Mouse (Mus musculus): ENCODE measurements around the gene Krt28. TPM values are rescaled to one million over a fixed set of nuclear protein-coding genes. Genes with fewer than 3 reads are reported as not detected.

Gene Krt28
- polyA plus RNA-seq, 1 experiment from 2014 or later, result 3.4 TPM

Other genes starting within 250 kb of the Krt28 start
- 0.33 and 0.50 TPM in 2 replicates for gene Ccr7, start 219.8 kb downstream of the Krt28 start, polyA plus RNA-seq (2014; fragmentation: Nextera tagmentation; extraction: Ambion mirVana)
- gene Smarce1, start 143.9 kb downstream of the Krt28 start, polyA plus RNA-seq (2014; fragmentation: Nextera tagmentation; extraction: Ambion mirVana), result 130 and 146 TPM in 2 replicates
- gene Krt222, start 130.8 kb downstream of the Krt28 start, polyA plus RNA-seq (2014; fragmentation: Nextera tagmentation; extraction: Ambion mirVana), result 0.66 and 0.70 TPM in 2 replicates
- 0.10 and 0.26 TPM in 2 replicates for gene Krt24, start 89.6 kb downstream of the Krt28 start, polyA plus RNA-seq (2014; fragmentation: Nextera tagmentation; extraction: Ambion mirVana)
- 4.4 and 6.2 TPM in 2 replicates for gene Krt25, start 52.0 kb downstream of the Krt28 start, polyA plus RNA-seq (2014; fragmentation: Nextera tagmentation; extraction: Ambion mirVana)
- 0.24 and 0.42 TPM in 2 replicates for gene Krt26, start 36.9 kb downstream of the Krt28 start, polyA plus RNA-seq (2014; fragmentation: Nextera tagmentation; extraction: Ambion mirVana)
- 3.2 and 6.1 TPM in 2 replicates for gene Krt27, start 23.8 kb downstream of the Krt28 start, polyA plus RNA-seq (2014; fragmentation: Nextera tagmentation; extraction: Ambion mirVana)
- 76.8 and 167 TPM in 2 replicates for gene Krt10, start 14.5 kb upstream of the Krt28 start, polyA plus RNA-seq (2014; fragmentation: Nextera tagmentation; extraction: Ambion mirVana)
- 0.22 TPM in 1 of 2 replicates, not detected in the other for gene Krt12, start 47.4 kb upstream of the Krt28 start, polyA plus RNA-seq (2014; fragmentation: Nextera tagmentation; extraction: Ambion mirVana)
- 0.33 TPM in 1 of 2 replicates, not detected in the other for gene Krt20, start 63.2 kb upstream of the Krt28 start, polyA plus RNA-seq (2014; fragmentation: Nextera tagmentation; extraction: Ambion mirVana)
- 8.7 and 11.9 TPM in 2 replicates for gene Krt23, start 118.2 kb upstream of the Krt28 start, polyA plus RNA-seq (2014; fragmentation: Nextera tagmentation; extraction: Ambion mirVana)
- not detected in 2 replicates for gene Krt39, start 146.4 kb upstream of the Krt28 start, polyA plus RNA-seq (2014; fragmentation: Nextera tagmentation; extraction: Ambion mirVana)
- not detected in 2 replicates for gene Krt40, start 168.3 kb upstream of the Krt28 start, polyA plus RNA-seq (2014; fragmentation: Nextera tagmentation; extraction: Ambion mirVana)
- gene Krtap3-3, start 176.0 kb upstream of the Krt28 start, polyA plus RNA-seq (2014; fragmentation: Nextera tagmentation; extraction: Ambion mirVana), result 1.0 TPM in 1 of 2 replicates, not detected in the other
- not detected in 2 replicates for gene Krtap3-2, start 181.9 kb upstream of the Krt28 start, polyA plus RNA-seq (2014; fragmentation: Nextera tagmentation; extraction: Ambion mirVana)
- gene Gm11939, start 184.6 kb upstream of the Krt28 start, polyA plus RNA-seq (2014; fragmentation: Nextera tagmentation; extraction: Ambion mirVana), result not detected in 2 replicates
- 0.51 TPM in 1 of 2 replicates, not detected in the other for gene Krtap3-1, start 191.7 kb upstream of the Krt28 start, polyA plus RNA-seq (2014; fragmentation: Nextera tagmentation; extraction: Ambion mirVana)
- not detected in 2 replicates for gene Krtap1-5, start 206.1 kb upstream of the Krt28 start, polyA plus RNA-seq (2014; fragmentation: Nextera tagmentation; extraction: Ambion mirVana)
- not detected in 2 replicates for gene Krtap1-4, start 208.8 kb upstream of the Krt28 start, polyA plus RNA-seq (2014; fragmentation: Nextera tagmentation; extraction: Ambion mirVana)
- gene Krtap1-3, start 216.4 kb upstream of the Krt28 start, polyA plus RNA-seq (2014; fragmentation: Nextera tagmentation; extraction: Ambion mirVana), result 0.26 TPM in 1 of 2 replicates, not detected in the other
- not detected in 2 replicates for gene Krtap9-3, start 223.2 kb upstream of the Krt28 start, polyA plus RNA-seq (2014; fragmentation: Nextera tagmentation; extraction: Ambion mirVana)
- not detected in 2 replicates for gene Gm11938, start 228.4 kb upstream of the Krt28 start, polyA plus RNA-seq (2014; fragmentation: Nextera tagmentation; extraction: Ambion mirVana)
- not detected in 2 replicates for gene Gm11937, start 235.3 kb upstream of the Krt28 start, polyA plus RNA-seq (2014; fragmentation: Nextera tagmentation; extraction: Ambion mirVana)
- gene Krtap2-4, start 239.9 kb upstream of the Krt28 start, polyA plus RNA-seq (2014; fragmentation: Nextera tagmentation; extraction: Ambion mirVana), result 0.54 TPM in 1 of 2 replicates, not detected in the other
- not detected in 2 replicates for gene Gm11562, start 245.5 kb upstream of the Krt28 start, polyA plus RNA-seq (2014; fragmentation: Nextera tagmentation; extraction: Ambion mirVana)

All from embryonic facial prominence, embryonic 14.5 days (tissue).